Mouse (Mus musculus) thymus, postnatal 0 days (tissue): ENCODE results near the gene Hist2h3b. TPM values are rescaled to one million over a fixed set of nuclear protein-coding genes. Genes with fewer than 3 reads are reported as not detected.

Source experiments
- DNase-seq: peaks from one replicate; pipeline ENCODE4 v3.0.0-alpha.2; 2015; ENCODE audit warnings: low spot score
- microRNA-seq: library from miRNA; unstranded; fragments of <30 nt; microRNA quantifications from one replicate; pipeline ENCODE4, GENCODE M21; 2016; ENCODE audit warnings: borderline number of aligned reads
- polyA plus RNA-seq: library from polyadenylated mRNA; unstranded; fragments of >200 nt; fragmentation: Nextera tagmentation; extraction: Ambion mirVana; gene quantifications from 2 replicates; pipeline ENCODE4 v1.2.1, GENCODE M21; 2015

Hist2h3b gene
- polyA plus RNA-seq, 1 experiment from 2014 or later = 396 TPM

GRCm38 (mm10) chr3:96293787-96294186 is 25.3 kb downstream of the Hist2h3b start, which contains the start of gene Fcgr1:
Gene Fcgr1, minus strand, starts transcription at chr3:96293969.
- no peak for DNase-seq

- DNase-seq = no peak
Observed at GRCm38 (mm10) chr3:96298360-96298759, 29.9 kb downstream of the Hist2h3b start.

- no peak for DNase-seq
Observed at GRCm38 (mm10) chr3:96299562-96299961, 31.1 kb downstream of the Hist2h3b start.

GRCm38 (mm10) chr3:96300706-96301529 is 32.5 kb downstream of the Hist2h3b start:
- DNase-seq = no peak

- no peak for DNase-seq
Observed at GRCm38 (mm10) chr3:96302076-96302475, 33.6 kb downstream of the Hist2h3b start.

- peak; percentile 43 for DNase-seq
Observed at GRCm38 (mm10) chr3:96306506-96306905, 38.1 kb downstream of the Hist2h3b start.

GRCm38 (mm10) chr3:96309441-96309840 is 41.0 kb downstream of the Hist2h3b start:
- DNase-seq = peak; percentile 45

GRCm38 (mm10) chr3:96312341-96313098 is 44.1 kb downstream of the Hist2h3b start:
- DNase-seq = no peak

Small RNA genes lying within 50 kb of the gene (microRNA-seq; reads per million reads assigned to microRNA genes)
- gene Gm44492 (not detected), gene Gm47311 (not detected), gene Gm47313 (not detected)

Other genes with a start within 250 kb of the Hist2h3b start
- gene Vps45, start 210.2 kb upstream of the Hist2h3b start, polyA plus RNA-seq = 58.7 and 61.6 TPM in 2 replicates
- gene Otud7b, start 164.1 kb upstream of the Hist2h3b start, polyA plus RNA-seq = 12.2 and 17.7 TPM in 2 replicates
- gene Mtmr11, start 106.7 kb upstream of the Hist2h3b start, polyA plus RNA-seq = 8.9 and 9.6 TPM in 2 replicates
- 129 and 151 TPM in 2 replicates for gene Sf3b4, start 96.3 kb upstream of the Hist2h3b start, polyA plus RNA-seq
- 1.2 and 2.3 TPM in 2 replicates for gene Sv2a, start 87.5 kb upstream of the Hist2h3b start, polyA plus RNA-seq
- gene Bola1, start 48.9 kb upstream of the Hist2h3b start, polyA plus RNA-seq = 84.7 and 86.0 TPM in 2 replicates
- 0.94 and 1.8 TPM in 2 replicates for gene Hist2h2ab, start 48.8 kb upstream of the Hist2h3b start, polyA plus RNA-seq
- 41.4 and 51.6 TPM in 2 replicates for gene Hist2h2ac, start 47.8 kb upstream of the Hist2h3b start, polyA plus RNA-seq
- gene Hist2h2be, start 47.5 kb upstream of the Hist2h3b start, polyA plus RNA-seq = 8.6 and 10.0 TPM in 2 replicates
- gene Hist2h3c2, start 29.5 kb upstream of the Hist2h3b start, polyA plus RNA-seq = 30.0 and 47.7 TPM in 2 replicates
- gene Hist2h2aa2, start 28.4 kb upstream of the Hist2h3b start, polyA plus RNA-seq = 215 and 339 TPM in 2 replicates
- gene Hist2h2aa1, start 23.2 kb upstream of the Hist2h3b start, polyA plus RNA-seq = 117 and 143 TPM in 2 replicates
- gene Hist2h3c1, start 22.0 kb upstream of the Hist2h3b start, polyA plus RNA-seq = 0.64 and 0.76 TPM in 2 replicates
- gene Hist2h4, start 5.3 kb upstream of the Hist2h3b start, polyA plus RNA-seq = 101 and 145 TPM in 2 replicates
- gene Hist2h2bb, start 1.1 kb downstream of the Hist2h3b start, polyA plus RNA-seq = 47.9 and 71.3 TPM in 2 replicates
- gene Fcgr1, start 25.3 kb downstream of the Hist2h3b start, polyA plus RNA-seq = 3.4 and 5.0 TPM in 2 replicates
- 0.46 and 0.55 TPM in 2 replicates for gene BC107364, start 183.7 kb downstream of the Hist2h3b start, polyA plus RNA-seq